Mouse (Mus musculus): ENCODE measurements around the gene Fam234b.

The Fam234b gene

DNA sequence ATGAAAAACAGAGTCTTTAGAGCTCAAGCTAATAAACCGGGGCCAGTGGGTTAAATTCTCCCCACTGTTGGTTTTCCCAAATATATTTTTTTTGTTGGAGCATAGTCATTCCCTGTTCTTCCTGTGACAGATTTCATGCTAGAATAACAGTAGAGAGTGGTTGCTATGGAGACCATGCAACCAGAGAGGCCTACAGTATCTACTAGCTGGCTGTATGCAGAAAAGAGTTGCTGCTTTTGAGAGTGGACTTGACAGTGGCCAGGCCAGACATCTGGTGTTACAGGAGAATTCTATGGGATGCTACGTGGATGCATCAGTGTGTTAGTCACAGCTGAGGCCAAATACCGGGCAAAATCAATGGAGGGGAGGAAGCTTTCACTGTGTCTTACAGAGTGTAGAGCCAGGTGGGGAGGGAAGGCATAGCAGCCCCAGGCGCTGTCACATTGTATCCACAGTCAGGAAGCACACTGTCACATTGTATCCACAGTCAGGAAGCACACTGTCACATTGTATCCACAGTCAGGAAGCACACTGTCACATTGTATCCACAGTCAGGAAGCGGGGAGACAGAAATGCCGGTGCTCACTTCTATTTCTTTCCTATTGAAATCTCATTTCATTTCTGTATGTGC lies 26.1 kb downstream of the Fam234b start:
- in situ Hi-C loops (cut with MboI, MseI), result no loop called here

DNA sequence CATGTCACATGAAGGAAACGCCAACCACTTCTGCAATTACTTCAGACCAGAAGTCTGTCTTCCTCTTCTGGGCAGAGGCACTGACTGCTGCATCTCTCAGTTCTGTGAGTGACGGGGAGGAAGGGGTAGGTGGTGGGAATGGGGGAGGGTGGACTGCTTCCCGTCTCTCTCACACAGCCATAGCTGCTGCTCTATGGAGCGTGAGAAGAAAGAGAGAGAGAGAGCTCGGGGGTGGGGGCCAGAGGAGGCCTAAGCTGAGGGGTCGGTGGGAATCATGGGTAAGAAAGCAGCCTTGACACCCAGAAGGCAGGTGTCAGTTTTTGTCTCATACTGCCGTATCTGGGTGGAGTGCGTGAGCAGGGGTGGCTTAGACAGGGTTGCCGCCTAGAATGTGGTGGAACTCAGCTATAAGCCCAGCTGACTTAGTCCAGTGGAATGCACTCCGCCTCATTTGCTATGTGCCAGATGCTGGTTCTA lies 30.7 kb downstream of the Fam234b start:
- in situ Hi-C loops (cut with MboI, MseI), result loop anchor here (5.0 kb wide), 1 partner anchor 61 kb away; no protein-coding TSS in a partner anchor

DNA sequence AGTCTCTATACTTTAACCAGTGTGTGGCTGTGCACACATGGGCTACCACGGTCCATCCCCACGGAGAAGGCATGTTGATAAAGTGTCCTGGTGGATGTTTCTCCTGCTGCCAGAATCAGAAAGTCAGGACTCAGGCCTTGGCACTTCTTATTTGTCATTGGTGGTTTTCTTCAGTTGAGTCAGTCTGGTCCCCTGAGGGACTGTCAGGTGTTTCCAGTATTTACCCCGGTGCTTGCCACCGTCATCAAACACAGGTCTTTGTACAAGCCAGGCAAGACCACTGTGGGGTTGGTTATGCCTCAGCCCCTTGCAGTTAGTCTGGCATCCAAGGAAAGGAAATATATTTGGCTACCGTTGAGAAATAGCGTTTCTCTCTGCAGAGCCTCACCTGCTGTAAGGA lies 32.8 kb downstream of the Fam234b start:
- in situ Hi-C loops (cut with MboI, MseI), result no loop called here

DNA sequence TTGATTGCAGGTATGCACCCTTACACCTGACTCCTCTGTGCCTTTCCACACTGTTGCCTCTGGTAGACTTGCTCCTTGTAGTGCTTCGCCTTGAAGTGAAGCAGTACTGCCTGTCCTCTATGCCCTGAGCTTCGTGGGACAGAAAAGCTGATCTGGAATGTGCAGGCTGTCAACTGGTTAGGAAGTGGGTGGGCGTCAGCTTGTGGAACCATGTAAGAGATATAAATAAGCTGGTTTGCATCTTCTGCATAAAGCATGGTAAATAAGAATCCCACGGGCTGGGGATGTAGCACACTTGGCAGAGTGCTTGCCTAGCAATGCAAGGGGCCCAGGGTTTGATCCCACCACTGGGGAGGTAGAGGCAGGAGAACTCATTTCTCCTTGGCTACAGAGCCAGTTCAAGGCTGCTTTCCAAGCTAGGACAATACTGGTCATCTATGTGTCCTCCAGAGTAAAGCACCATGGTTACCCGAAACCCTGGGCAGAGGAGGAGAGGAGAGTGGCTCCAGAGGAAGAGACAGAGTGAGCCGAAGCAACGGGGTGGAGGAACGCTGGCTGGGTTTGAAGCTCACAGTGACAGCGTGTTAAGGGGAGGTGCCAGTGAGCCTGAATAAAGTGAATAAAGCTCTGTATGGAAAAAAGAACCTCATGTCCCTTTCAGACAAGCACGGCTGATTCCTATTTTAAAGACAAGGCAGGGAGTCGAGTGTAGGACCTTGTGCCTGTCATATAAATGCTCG lies 34.8 kb downstream of the Fam234b start:
- in situ Hi-C loops (cut with MboI, MseI), result no loop called here

DNA sequence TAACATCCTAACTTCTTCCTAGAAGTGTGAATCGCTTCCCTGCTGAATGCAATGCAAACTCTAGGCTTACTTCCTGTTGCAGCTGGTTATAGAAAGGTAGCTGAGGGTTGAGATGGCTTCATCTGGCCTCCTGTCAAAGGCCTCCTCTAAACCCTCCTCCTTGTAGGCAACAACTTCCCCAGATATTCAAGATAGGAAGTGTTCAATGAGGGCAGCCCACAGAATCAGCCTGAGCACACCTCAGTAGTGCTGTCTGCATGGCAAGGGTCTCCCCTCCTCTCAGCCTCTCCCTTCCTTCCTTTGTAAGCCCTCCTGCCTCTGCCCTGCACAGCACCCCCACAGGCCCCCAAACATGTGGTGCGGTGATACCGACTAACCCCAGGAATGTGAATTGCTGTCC lies 38.0 kb downstream of the Fam234b start:
- in situ Hi-C loops (cut with MboI, MseI), result no loop called here

DNA sequence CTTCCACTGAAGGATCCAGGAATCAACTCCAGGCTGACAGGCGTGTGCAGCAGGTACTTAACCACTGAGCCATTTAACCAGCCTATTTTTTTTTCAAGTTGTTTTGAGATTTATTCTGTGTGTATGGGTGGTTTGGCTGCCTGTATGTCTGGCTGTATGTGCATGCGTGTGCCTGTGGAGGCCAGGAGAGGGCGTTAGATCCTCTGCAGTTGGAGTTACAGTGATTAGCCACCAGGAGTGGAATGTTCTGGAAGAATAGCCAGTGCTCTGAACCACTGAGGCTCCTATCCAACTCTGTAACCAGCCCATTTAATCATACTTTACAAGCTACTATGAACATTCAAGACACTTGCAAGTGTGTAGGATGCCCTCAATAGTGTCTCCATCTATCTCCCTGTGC lies 38.8 kb downstream of the Fam234b start:
- in situ Hi-C loops (cut with MboI, MseI), result no loop called here

DNA sequence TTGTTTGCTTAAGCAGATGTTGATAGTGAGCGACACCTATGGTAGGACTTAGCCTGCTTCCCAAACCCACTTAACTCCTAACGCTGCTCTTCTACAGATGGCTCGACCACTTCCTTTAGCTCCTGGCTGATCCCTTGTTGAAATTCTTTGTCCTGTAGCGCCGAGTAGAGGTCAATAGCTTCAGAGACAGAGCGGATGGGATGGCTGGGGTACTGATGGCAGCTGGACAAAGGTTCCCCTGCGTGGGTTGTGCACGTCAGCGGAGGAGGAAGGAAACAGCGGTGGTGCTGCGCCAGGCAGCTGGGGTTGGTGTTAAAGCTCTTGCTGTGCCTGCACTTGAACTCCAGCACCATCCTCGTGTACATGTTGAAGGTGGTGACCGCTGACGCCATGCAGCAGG lies 39.5 kb downstream of the Fam234b start:
- in situ Hi-C loops (cut with MboI, MseI), result no loop called here

DNA sequence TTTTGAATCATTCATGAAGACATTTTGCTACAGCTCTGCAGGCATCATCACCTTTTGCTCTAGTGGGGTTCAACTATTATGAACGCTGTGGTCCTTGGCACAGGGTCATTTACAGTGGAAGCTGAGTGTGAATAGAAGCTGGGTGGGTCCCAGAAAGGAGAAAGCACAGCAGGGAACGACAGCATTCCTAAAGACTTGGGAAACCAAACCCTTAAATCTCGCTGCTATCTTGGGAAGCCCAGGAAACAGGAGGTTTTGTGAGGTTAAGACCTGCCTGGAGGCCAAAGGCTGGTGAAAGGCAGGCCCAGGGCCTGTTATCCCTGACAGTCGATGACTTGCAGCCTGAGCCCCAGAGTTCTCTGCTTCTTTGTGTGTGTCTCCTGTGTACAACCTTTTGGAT lies 40.4 kb downstream of the Fam234b start:
- in situ Hi-C loops (cut with MboI, MseI), result no loop called here

DNA sequence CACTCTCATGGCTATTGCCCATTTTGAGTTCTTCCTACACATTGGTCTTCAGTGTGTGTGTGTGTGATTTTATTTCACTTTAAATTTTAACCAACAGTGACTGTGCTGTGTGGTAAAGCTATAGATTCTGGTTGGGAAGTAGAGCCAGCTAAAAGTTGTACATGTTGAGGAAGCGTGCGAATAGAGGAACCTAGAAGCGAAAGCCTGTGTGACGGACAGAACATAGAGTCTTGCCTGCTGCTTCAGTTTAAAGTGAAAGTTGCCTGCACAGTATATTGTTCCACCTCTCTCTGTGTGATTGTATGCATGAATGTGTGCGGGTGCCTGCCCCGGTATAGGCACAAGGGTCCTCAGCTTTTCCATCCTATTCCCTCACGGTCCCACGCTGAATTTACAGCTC lies 42.6 kb downstream of the Fam234b start:
- in situ Hi-C loops (cut with MboI, MseI), result loop anchor here (10.0 kb wide), 1 partner anchor 444 kb away; no protein-coding TSS in a partner anchor

DNA sequence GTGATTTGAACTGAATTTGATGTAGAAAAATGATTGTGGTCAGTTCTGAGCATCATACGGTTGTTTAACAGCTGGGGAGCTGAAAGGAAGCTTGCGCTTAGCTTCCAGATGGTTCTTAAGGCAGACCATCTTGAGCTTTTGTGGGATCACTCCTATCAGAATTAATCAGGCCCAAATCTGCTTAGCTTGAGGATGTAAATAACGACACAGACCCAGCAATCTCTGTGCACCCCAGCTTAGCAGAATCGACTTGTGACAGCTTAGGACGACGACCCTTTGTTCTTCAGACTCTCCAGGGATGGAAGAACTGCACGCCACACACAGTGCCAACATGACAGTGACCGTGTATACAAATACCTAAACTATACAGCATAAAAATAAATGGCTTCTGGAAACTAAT lies 47.8 kb downstream of the Fam234b start:
- in situ Hi-C loops (cut with MboI, MseI), result loop anchor here (5.0 to 10.0 kb wide), 2 partner anchors 132 to 439 kb away; no protein-coding TSS in a partner anchor

DNA sequence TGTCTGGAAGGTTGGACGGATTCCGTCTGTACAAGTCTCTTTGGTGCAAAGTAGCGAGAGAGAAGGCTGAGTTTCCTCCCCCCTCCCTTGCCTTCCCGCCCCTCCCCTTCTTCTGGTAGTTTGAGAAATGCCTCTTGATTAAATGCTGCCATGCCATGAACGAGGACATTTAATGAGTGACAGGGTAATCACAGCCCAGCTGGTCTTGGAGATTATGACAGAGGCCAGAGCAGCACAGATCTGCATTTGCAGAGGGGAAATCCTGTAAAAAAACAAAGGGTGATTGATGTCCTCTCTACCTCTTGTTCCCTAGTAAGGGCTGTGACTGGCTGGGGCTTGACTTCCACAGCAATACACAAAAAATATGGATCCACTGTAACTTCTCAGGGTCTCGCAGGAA lies 50.1 kb downstream of the Fam234b start:
- in situ Hi-C loops (cut with MboI, MseI), result loop anchor here (5.0 to 10.0 kb wide), 2 partner anchors 129 to 437 kb away; no protein-coding TSS in a partner anchor

DNA sequence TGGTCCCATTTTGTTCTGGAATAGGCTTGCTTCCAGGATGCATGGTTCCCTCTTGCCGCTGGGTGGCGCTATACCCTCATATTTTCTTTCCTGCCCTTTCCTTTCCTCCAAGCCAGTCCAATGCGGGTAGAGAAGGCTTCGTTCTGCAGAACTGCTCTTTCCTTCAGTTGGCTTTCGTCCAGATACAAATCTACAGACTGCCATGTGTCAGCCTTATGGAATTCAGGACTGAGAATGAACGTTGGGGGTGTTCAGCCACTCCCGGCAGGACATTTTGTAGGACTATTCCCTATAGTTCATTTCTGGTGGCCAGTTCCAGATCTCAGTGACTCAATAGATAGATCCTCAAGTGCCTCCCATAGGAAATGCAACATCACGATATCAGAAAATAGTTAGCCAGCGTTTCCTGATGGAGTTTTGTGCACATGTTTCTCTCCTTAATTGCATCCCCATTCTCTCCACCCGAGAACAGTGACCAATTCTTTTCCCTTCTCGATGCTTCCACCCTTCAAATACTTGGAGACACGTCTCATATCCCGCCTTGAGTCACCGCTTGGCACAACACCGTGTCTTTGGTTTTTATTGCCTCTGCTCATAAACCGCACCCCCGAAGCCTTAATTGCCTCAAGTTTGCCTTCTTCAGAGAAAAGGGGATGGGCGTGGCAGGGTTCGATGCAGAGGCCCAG lies 52.2 kb downstream of the Fam234b start:
- in situ Hi-C loops (cut with MboI, MseI), result loop anchor here (5.0 to 10.0 kb wide), 2 partner anchors 127 to 435 kb away; no protein-coding TSS in a partner anchor

DNA sequence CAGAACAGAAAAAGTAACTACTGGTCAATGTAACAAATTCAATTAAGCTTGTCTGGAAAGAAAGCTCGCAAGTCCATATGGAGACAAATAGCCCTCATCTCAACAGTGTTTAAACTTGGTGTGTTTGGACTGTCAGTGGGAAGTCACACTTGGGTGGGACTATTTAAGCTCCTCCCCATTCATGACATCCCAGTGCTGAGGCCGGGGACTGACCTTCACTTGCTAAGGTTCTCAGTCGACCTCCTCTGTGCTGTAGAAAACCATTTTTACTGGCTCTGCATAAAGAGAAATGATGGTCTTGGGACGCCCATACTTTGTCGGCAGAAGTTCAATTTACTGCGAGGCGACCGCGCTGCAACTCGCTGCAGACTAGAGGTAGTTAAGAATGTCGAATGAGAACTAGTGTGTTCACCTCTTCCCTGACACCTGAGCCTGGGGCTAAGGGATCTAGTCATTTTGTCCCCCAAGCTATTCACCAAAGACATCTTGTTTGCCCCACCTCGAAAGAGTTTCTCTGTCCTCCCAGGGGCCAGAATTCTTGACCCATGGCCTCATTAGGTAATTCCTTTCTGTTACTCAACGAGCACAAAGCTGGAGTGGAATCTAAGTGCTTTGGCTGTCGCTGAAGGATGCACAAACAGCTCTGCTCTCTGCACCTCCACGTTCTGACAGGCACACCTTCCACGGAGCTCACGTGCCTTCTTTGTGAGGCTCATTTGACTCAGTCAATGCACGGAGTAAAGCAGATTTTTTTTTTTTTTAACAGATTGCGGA lies 53.3 kb downstream of the Fam234b start:
- in situ Hi-C loops (cut with MboI, MseI), result no loop called here

DNA sequence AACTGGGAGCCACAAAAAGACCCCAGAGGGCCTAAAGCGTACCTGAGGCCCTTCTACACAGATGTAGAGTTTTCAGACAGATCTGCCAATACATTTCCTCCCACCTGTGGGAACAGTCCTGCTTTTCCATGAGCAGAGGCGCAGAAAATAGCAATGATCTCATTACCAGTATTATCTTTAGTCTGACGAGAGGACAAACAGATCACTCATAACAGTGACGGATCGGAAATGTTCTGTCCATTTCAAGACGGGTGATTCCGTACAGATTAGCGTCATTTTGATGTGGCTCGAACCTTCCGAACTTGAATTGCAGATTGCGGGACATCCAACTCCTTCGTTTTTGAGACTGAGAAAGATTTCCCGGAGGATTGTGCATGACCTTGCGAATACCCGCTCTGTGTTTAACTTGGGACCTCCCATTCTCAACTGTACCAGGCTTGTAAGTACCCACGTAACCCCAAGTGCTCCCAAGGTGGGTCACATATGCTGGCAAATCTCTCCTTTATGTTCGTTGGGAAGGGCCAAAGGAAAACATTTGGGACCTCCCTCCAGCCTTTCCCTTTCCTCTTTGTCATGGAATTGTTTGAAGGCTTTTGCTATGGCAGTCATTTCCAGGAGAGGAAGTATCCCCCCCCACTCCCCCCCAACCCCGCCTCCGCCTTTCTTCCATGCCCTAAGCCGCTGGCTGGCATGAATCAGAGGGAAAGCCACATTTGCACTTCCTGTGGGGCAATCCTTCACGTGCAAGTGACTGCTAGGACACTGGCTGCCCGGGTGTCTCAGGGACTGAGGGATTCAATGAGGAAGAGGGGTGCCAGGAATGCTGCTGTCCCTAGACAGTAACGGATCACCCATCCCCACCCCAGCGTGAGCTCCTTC lies 54.3 kb downstream of the Fam234b start:
- in situ Hi-C loops (cut with MboI, MseI), result no loop called here

DNA sequence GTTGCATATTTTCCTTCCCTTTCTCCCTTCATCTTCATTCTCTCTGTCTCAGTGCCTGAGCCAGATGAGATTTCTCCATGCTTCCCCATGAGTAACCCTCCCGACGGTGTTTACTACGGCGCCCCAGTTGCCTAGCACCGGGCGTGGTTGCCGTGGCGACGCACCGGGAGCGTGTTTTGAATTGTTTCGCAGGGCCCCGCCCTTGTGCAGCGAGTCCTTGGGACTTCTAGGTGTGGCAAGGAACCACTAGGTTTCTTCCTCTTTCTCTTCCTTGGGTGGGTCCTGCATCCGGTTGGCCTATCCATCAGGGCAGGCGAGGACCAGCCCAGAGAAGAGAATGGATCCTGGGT lies 54.9 kb downstream of the Fam234b start:
- in situ Hi-C loops (cut with MboI, MseI), result no loop called here

DNA sequence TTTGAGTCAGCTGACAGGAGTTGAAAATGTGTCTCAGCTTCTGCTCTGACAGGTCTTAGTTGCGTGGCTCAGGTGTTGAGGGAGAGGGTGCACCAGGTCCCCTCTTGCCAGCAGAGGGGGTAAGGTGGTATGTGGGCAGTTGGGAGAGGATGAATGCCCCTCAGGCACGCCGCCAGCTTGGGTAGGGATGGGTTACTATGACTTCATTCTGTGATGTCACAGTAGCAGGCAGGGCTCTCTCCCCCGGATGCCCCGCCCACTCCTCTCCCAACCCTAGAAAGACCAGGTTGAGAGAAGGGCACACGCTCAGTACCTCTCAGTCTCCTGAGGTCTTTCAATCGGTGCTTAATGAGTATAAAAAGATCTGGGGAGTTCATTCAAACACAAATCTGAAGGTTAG lies 56.4 kb downstream of the Fam234b start, which contains the start of gene Gsg1:
Gene Gsg1 (minus strand): TSS at position 199 of the 400 bp plus-strand sequence.
- in situ Hi-C loops (cut with MboI, MseI), result no loop called here

DNA sequence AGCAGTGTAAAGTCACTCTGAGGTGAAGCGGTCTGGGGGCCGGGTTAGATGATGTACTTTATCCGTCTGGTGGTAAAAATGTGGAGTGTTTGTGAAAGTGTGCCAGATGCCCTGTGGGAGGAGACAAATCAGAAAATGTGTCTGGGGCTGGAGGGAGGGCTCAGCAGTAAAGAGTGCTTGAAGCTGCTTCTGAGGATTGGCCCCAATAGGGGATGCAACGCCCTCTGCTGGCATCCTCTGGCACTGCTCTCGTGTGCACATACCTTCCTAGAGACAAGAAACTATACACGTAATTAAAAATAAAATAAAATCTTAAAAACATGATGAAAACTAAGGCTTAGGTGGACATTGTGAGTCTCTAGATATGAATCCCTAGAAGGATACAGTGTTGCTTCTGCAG lies 62.7 kb downstream of the Fam234b start:
- in situ Hi-C loops (cut with MboI, MseI), result no loop called here

DNA sequence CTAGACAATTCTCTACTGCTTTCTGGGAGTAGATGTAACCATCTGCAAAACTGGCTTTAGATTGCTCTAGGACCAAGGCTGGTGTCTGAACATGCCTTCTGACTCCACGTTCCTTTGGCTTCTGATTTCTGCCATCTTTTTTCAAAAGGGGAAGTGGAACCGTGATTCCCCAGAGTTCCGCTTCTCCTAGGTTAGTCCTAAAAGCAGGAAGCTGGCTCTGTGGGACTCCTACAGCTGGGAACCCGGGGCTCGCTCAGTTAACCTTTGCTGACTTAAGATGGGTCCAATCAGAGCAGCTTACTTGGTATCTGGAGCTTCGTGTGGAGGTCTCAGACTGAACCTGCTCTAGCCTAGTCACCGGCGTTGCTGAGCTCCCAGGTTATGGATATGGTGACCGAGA lies 63.3 kb downstream of the Fam234b start:
- in situ Hi-C loops (cut with MboI, MseI), result no loop called here

DNA sequence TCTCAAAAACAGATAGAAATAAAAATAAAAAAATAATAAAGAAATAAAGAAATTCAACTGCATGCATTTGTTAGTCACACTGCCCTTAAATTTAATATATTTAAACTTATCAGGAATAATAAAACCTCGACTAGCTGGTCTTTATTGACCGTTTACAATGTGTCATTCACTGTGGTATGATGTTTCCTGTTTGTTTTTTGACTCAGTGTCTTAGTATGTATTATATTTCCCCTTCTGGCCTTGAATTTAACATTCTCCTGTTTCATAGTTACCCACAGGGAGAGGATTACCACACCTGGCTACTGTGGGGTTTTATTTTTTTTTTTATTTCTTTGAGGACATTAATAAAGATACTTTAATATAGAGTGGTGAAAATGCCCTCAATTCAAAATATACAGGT lies 64.8 kb downstream of the Fam234b start:
- in situ Hi-C loops (cut with MboI, MseI), result no loop called here

DNA sequence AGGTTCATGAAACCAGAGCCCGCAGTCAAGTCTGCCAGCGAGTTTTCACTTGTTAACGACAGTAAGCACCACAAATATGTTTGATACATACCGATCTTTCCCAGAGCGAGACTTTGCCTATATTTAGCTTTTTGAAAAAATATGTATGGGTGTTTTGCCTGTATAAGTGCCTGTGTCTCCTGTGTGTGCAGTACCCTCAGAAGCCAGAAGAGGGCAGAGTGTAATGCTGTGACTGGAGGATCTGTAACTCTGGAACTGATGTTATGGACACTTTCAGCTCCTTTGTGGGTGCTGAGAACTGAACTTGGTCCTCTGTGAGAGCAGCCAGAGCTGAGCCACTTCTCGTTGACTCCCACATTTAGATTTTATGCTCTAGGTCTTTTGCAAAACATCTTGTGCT lies 66.4 kb downstream of the Fam234b start:
- in situ Hi-C loops (cut with MboI, MseI), result no loop called here

DNA sequence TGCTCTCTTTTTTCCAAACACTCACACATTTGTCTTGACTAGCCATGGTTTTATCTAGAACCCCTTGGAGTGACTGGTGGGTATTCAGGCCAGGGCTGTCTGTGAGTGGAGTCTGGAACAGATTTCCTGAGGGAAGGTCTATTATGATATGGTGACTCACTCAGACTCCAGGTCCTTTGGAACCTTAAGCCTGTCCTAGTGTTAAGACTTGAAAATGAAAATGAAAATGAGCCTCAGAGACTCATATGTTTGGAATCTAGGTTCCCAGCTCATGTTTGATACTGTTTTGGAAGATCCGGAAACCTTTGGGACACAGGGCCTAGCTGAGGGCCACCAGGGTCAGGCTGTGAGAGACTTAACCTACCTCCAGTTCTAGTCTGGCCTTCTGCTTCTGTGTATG lies 68.3 kb downstream of the Fam234b start:
- in situ Hi-C loops (cut with MboI, MseI), result no loop called here
